Mouse (Mus musculus) myocyte (in vitro differentiated cells): ENCODE measurements at regions not wholly inside any gene's neighbourhood (a gene's known extent, or its start where the extent isn't known, plus 50 kb on each side); places are given as distances from the start of the nearest gene placed in this dataset.

Experiments
- H3K27me3 ChIP-seq: one replicate; pipeline ENCODE4 v1.6.1; 2011; ENCODE audit not compliant: control insufficient read depth, insufficient read depth, insufficient read length
- H3K36me3 ChIP-seq: one replicate; pipeline ENCODE4 v1.6.1; 2011; ENCODE audit not compliant: control insufficient read depth, insufficient read depth
- H3K4me2 ChIP-seq: one replicate; pipeline ENCODE4 v1.6.1; 2011; ENCODE audit warnings: low read depth, control low read depth
- H3K4me3 ChIP-seq: one replicate; pipeline ENCODE4 v1.5.1; 2011; ENCODE audit warnings: mild to moderate bottlenecking, control low read depth, moderate library complexity
- H3K79me2 ChIP-seq: one replicate; pipeline ENCODE4 v1.6.1; 2011; ENCODE audit not compliant: control insufficient read depth, insufficient read depth
- H3ac ChIP-seq: one replicate; pipeline ENCODE4 v1.6.1; 2011; ENCODE audit not compliant: control insufficient read depth, insufficient read length
- CEBPB ChIP-seq: IDR thresholded peaks from 2 replicates; pipeline ENCODE4 v1.6.1; 2011; ENCODE audit warnings: mild to moderate bottlenecking, moderate library complexity; ENCODE audit not compliant: poor library complexity, insufficient read depth, severe bottlenecking
- E2F4 ChIP-seq: IDR thresholded peaks from one replicate; pipeline ENCODE4 v1.6.1; 2011; ENCODE audit warnings: mild to moderate bottlenecking, control low read depth, moderate library complexity; ENCODE audit not compliant: insufficient read depth
- MAX ChIP-seq: IDR thresholded peaks from one replicate; pipeline ENCODE4 v1.6.1; 2011; ENCODE audit warnings: low read depth, mild to moderate bottlenecking, control low read depth
- MYOD1 ChIP-seq, 3 experiments: IDR thresholded peaks; one replicate each; pipeline ENCODE4 v1.6.1; 2011; ENCODE audit warnings: control low read depth in 2 of 3, low read depth in 2 of 3, mild to moderate bottlenecking in 2 of 3, moderate library complexity in 1 of 3; ENCODE audit not compliant: insufficient read length in 2 of 3, control insufficient read depth in 1 of 3
- MYOG ChIP-seq, 3 experiments: IDR thresholded peaks; one replicate each; pipeline ENCODE4 v1.6.1; 2011; ENCODE audit warnings: control low read depth in 2 of 3, low read depth in 2 of 3, mild to moderate bottlenecking in 2 of 3; ENCODE audit not compliant: insufficient read length in 2 of 3, control insufficient read depth in 1 of 3, insufficient read depth in 1 of 3
- POLR2A ChIP-seq: IDR thresholded peaks from one replicate; pipeline ENCODE4 v1.6.1; 2011; ENCODE audit warnings: low read depth, mild to moderate bottlenecking, control low read depth, moderate library complexity; ENCODE audit not compliant: insufficient read length
- POLR2AphosphoS2 ChIP-seq: IDR thresholded peaks from one replicate; pipeline ENCODE4 v1.6.1; 2011; ENCODE audit warnings: low read depth, control low read depth; ENCODE audit not compliant: insufficient read length
- REST ChIP-seq: IDR thresholded peaks from one replicate; pipeline ENCODE4 v1.6.1; 2011; ENCODE audit warnings: mild to moderate bottlenecking, control low read depth, moderate library complexity; ENCODE audit not compliant: insufficient read depth, insufficient read length
- SRF ChIP-seq: IDR thresholded peaks from one replicate; pipeline ENCODE4 v1.6.1; 2011; ENCODE audit warnings: low read depth; ENCODE audit not compliant: control insufficient read depth, insufficient read length
- TCF12 ChIP-seq: IDR thresholded peaks from one replicate; pipeline ENCODE4 v1.6.1; 2011; ENCODE audit warnings: mild to moderate bottlenecking, control low read depth; ENCODE audit not compliant: poor library complexity, insufficient read depth, severe bottlenecking
- TCF3 ChIP-seq: IDR thresholded peaks from one replicate; pipeline ENCODE4 v1.6.1; 2011; ENCODE audit warnings: low read depth, control low read depth; ENCODE audit not compliant: insufficient read length
- USF1 ChIP-seq: IDR thresholded peaks from one replicate; pipeline ENCODE4 v1.6.1; 2011; ENCODE audit warnings: low read depth, mild to moderate bottlenecking, control low read depth, moderate library complexity

DNA sequence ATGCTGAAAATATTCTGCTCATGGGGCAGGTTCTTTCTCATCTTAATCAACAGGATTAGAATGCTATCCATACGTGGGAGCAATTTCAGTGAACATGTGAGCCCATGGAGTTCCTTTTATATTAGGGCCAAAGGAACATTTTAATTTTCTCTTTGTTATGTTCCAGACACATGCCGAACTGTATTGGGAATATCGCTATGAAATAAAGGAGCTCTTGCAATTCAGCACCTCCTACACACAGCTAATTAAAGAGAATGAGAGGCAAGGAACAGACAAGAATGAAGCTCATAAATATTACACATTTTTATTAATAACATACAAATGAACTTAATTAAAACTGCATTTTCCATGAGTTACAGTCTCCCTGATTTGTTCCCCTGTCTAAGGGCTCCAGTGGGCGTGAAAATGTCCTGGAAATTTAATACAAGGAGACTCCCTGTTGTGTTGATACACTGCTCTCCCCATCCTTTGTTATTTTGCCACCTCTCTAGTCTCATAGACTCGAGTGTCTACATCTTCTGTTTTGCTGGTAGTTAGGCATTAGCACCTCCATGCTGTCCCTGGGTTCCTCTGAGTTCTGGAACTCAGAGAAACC is 205.5 kb downstream of the Phlda1 start:
- no peak overlapping the region for H3K4me3 ChIP-seq
- TF ChIP-seq E2F4 (no peak), TCF12 (no peak), USF1 (no peak), REST (no peak), MYOG (IDR thresholded peaks at IDR 0.05; ENCODE audit: control insufficient read depth in 1 of 3, insufficient read depth in 1 of 3, insufficient read length in 2 of 3, low read depth in 2 of 3) (no peak), CEBPB (no peak), MAX (no peak), MYOD1 (IDR thresholded peaks at IDR 0.05; ENCODE audit: control insufficient read depth in 1 of 3, insufficient read length in 2 of 3, low read depth in 2 of 3) (no peak)
- H3K79me2 ChIP-seq: no peaks in the 10 kb centered on the region
- H3ac ChIP-seq: no peak overlapping the region
- no peaks in the 10 kb centered on the region for H3K27me3 ChIP-seq
- no peaks in the 10 kb centered on the region for H3K36me3 ChIP-seq
- H3K4me2 ChIP-seq: no peak overlapping the region

- no peak for TF ChIP-seq POLR2AphosphoS2
- TF ChIP-seq SRF: no peak
- TF ChIP-seq MYOG (IDR thresholded peaks at IDR 0.05; ENCODE audit: control insufficient read depth in 1 of 3, insufficient read depth in 1 of 3, insufficient read length in 2 of 3, low read depth in 2 of 3): no peak
- TF ChIP-seq MYOD1 (IDR thresholded peaks at IDR 0.05; ENCODE audit: control insufficient read depth in 1 of 3, insufficient read length in 2 of 3, low read depth in 2 of 3): no peak
- TF ChIP-seq TCF3: no peak
- TF ChIP-seq TCF12: no peak
- TF ChIP-seq MAX: no peak
- no peak for TF ChIP-seq REST
- no peak for TF ChIP-seq CEBPB
- TF ChIP-seq POLR2A: no peak
- TF ChIP-seq USF1: no peak
- TF ChIP-seq E2F4: no peak
- Histone ChIP-seq H3K36me3 (no peaks in the 10 kb centered on the region), H3K27me3 (no peaks in the 10 kb centered on the region), H3K79me2 (no peaks in the 10 kb centered on the region), H3K4me3 (no peak overlapping the region), H3K4me2 (no peak overlapping the region), H3ac (no peak overlapping the region)
Measured at GRCm38 (mm10) chr10:111712991-111713390, 206.9 kb downstream of the Phlda1 start.

DNA sequence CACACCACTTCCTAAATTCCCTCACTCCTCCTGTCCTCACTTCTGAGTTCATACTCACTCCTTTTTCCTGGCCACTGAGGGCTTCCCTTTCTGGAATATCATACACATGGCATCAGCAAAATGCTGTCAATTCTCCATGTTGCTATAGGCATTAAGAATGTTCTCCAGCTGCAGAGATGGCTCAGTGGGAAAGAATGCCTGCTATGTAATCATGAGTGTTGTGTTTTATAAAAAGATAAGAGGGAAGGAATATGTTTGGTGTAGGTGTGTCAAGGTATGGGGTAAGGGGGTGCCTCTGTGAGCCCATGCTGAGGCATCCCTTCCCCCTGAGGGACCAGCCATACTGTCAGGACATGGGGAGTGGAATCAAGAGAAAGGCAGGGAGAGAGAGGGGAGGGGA is 207.6 kb downstream of the Phlda1 start:
- H3K36me3 ChIP-seq: no peaks in the 10 kb centered on the region
- H3K27me3 ChIP-seq: no peaks in the 10 kb centered on the region
- H3K4me2 ChIP-seq: no peak overlapping the region
- no peaks in the 10 kb centered on the region for H3K79me2 ChIP-seq
- TF ChIP-seq TCF12 (no peak), USF1 (no peak), E2F4 (no peak), TCF3 (no peak), MYOD1 (IDR thresholded peaks at IDR 0.05; ENCODE audit: control insufficient read depth in 1 of 3, insufficient read length in 2 of 3, low read depth in 2 of 3) (no peak), POLR2AphosphoS2 (no peak), MYOG (IDR thresholded peaks at IDR 0.05; ENCODE audit: control insufficient read depth in 1 of 3, insufficient read depth in 1 of 3, insufficient read length in 2 of 3, low read depth in 2 of 3) (no peak), REST (no peak), MAX (no peak), CEBPB (no peak), POLR2A (no peak), SRF (no peak)
- no peak overlapping the region for H3K4me3 ChIP-seq
- H3ac ChIP-seq: no peak overlapping the region

GRCm38 (mm10) chr10:111715172-111715571 is 209.1 kb downstream of the Phlda1 start:
- Histone ChIP-seq H3ac (no peak overlapping the region), H3K79me2 (no peaks in the 10 kb centered on the region), H3K27me3 (no peaks in the 10 kb centered on the region), H3K36me3 (no peaks in the 10 kb centered on the region), H3K4me3 (no peak overlapping the region), H3K4me2 (no peak overlapping the region)
- TF ChIP-seq SRF (no peak), REST (no peak), POLR2AphosphoS2 (no peak), POLR2A (no peak), TCF3 (no peak), MYOD1 (IDR thresholded peaks at IDR 0.05; ENCODE audit: control insufficient read depth in 1 of 3, insufficient read length in 2 of 3, low read depth in 2 of 3) (no peak), CEBPB (no peak), E2F4 (no peak), TCF12 (no peak), MYOG (IDR thresholded peaks at IDR 0.05; ENCODE audit: control insufficient read depth in 1 of 3, insufficient read depth in 1 of 3, insufficient read length in 2 of 3, low read depth in 2 of 3) (no peak), USF1 (no peak), MAX (no peak)

- no peak overlapping the region for H3K4me3 ChIP-seq
- no peaks in the 10 kb centered on the region for H3K36me3 ChIP-seq
- TF ChIP-seq MYOD1 (IDR thresholded peaks at IDR 0.05; ENCODE audit: control insufficient read depth in 1 of 3, insufficient read length in 2 of 3, low read depth in 2 of 3): peak in 2 of 3 experiments; percentile 56 to 68
- no peak for TF ChIP-seq SRF
- no peak overlapping the region for H3ac ChIP-seq
- H3K4me2 ChIP-seq: no peak overlapping the region
- H3K79me2 ChIP-seq: no peaks in the 10 kb centered on the region
- H3K27me3 ChIP-seq: no peaks in the 10 kb centered on the region
Measured at GRCm38 (mm10) chr10:111719632-111720031, 213.5 kb downstream of the Phlda1 start.
